Mouse (Mus musculus): ENCODE measurements around the gene Rps29.

Gene Rps29

GRCm38 (mm10) chr12:69158765-69159577 lies at the start of gene Rps29:
TSS of gene Rps29 (minus strand) at chr12:69159186.
- peak; percentile 97 for ATAC-seq (ENCODE audit: low TSS enrichment)

- no peak for ATAC-seq (ENCODE audit: low TSS enrichment)
These were observed 49.5 kb upstream of the Rps29 start for GRCm38 (mm10) chr12:69208520-69208919.

- no peak for ATAC-seq (ENCODE audit: low TSS enrichment)
These were observed 48.9 kb upstream of the Rps29 start for GRCm38 (mm10) chr12:69207926-69208325.

- no peak for ATAC-seq (ENCODE audit: low TSS enrichment)
These were observed 48.4 kb upstream of the Rps29 start for GRCm38 (mm10) chr12:69207396-69207795.

GRCm38 (mm10) chr12:69204052-69204833 lies 45.3 kb upstream of the Rps29 start, which contains the start of gene Gm49384:
TSS of gene Gm49384 (minus strand) at chr12:69204267.
- no peak for ATAC-seq (ENCODE audit: low TSS enrichment)

- no peak for ATAC-seq (ENCODE audit: low TSS enrichment)
These were observed 40.0 kb upstream of the Rps29 start for GRCm38 (mm10) chr12:69198985-69199384.

- peak; percentile 21 for ATAC-seq (ENCODE audit: low TSS enrichment)
These were observed 39.2 kb upstream of the Rps29 start, which contains the start of gene Dnaaf2 for GRCm38 (mm10) chr12:69198164-69198535. TSS of gene Dnaaf2 (minus strand) at chr12:69198429.

- ATAC-seq (ENCODE audit: low TSS enrichment), result peak; percentile 69
These were observed 38.6 kb upstream of the Rps29 start for GRCm38 (mm10) chr12:69197378-69198163.

GRCm38 (mm10) chr12:69196444-69197377 lies 37.7 kb upstream of the Rps29 start, which contains the start of gene Gm49383:
TSS of gene Gm49383 (minus strand) at chr12:69197104.
- ATAC-seq (ENCODE audit: low TSS enrichment), result peak; percentile 93

GRCm38 (mm10) chr12:69192637-69193036 lies 33.7 kb upstream of the Rps29 start:
- no peak for ATAC-seq (ENCODE audit: low TSS enrichment)

- ATAC-seq (ENCODE audit: low TSS enrichment), result no peak
These were observed 32.4 kb upstream of the Rps29 start for GRCm38 (mm10) chr12:69191396-69191795.

- no peak for ATAC-seq (ENCODE audit: low TSS enrichment)
These were observed 31.5 kb upstream of the Rps29 start for GRCm38 (mm10) chr12:69190522-69190921.

- ATAC-seq (ENCODE audit: low TSS enrichment), result no peak
These were observed 31.1 kb upstream of the Rps29 start for GRCm38 (mm10) chr12:69190074-69190473.

GRCm38 (mm10) chr12:69186811-69187471 lies 28.0 kb upstream of the Rps29 start:
- no peak for ATAC-seq (ENCODE audit: low TSS enrichment)

GRCm38 (mm10) chr12:69185371-69185770 lies 26.4 kb upstream of the Rps29 start:
- no peak for ATAC-seq (ENCODE audit: low TSS enrichment)

GRCm38 (mm10) chr12:69184342-69185295 lies 25.6 kb upstream of the Rps29 start:
- ATAC-seq (ENCODE audit: low TSS enrichment), result peak; percentile 58

GRCm38 (mm10) chr12:69183583-69184308 lies 24.8 kb upstream of the Rps29 start, which contains the start of the genes Rpl36al and Mgat2:
TSS of gene Rpl36al (minus strand) at chr12:69184083.
TSS of gene Mgat2 (plus strand) at chr12:69184157.
- peak; percentile 98 for ATAC-seq (ENCODE audit: low TSS enrichment)

- no peak for ATAC-seq (ENCODE audit: low TSS enrichment)
These were observed 22.8 kb upstream of the Rps29 start for GRCm38 (mm10) chr12:69181800-69182199.
